Mouse (Mus musculus): ENCODE data around the gene Gm9944. TPM values are rescaled to one million over a fixed set of nuclear protein-coding genes. Genes with fewer than 3 reads are reported as not detected.

Gm9944 gene
- not detected in 2 replicates for polyA plus RNA-seq (2015; fragmentation: Nextera tagmentation; extraction: Ambion mirVana)

- no peaks in the 10 kb centered on the region for H3K36me3 ChIP-seq (ENCODE audit: control insufficient read depth, insufficient read depth)
- no peak for ATAC-seq
- H3K27ac ChIP-seq (ENCODE audit: low read depth, low read length): no peak within 1 kb of the TSS
- TF ChIP-seq CTCF (IDR thresholded peaks at IDR 0.05; ENCODE audit: low read depth): no peak
- no peaks in the 10 kb centered on the region for H3K4me1 ChIP-seq (replicated peaks; ENCODE audit: control insufficient read depth, insufficient read depth, low read length)
- no peak within 1 kb of the TSS for H3K9ac ChIP-seq (ENCODE audit: low read depth, low read length)
- H3K4me3 ChIP-seq (ENCODE audit: low read depth, low read length): no peak within 1 kb of the TSS
- 82% methylated on average over 2 of the region's 2 CpGs for WGBS
- H3K27me3 ChIP-seq (replicated peaks; ENCODE audit: control insufficient read depth, insufficient read depth, low read length): no peaks in the 10 kb centered on the region
- H3K4me2 ChIP-seq (replicated peaks; ENCODE audit: low read depth): no peak within 1 kb of the TSS
- H3K9me3 ChIP-seq (ENCODE audit: control insufficient read depth): no peaks in the 10 kb centered on the region
Observed at GRCm38 (mm10) chr4:144453217-144453616, at the start of gene Gm9944. TSS of gene Gm9944 (minus strand) at chr4:144453317.

GRCm38 (mm10) chr4:144493331-144493730 lies 40.2 kb upstream of the Gm9944 start:
- TF ChIP-seq CTCF (IDR thresholded peaks at IDR 0.05; ENCODE audit: low read depth): no peak
- ATAC-seq: no peak
- no peak overlapping the region for H3K4me2 ChIP-seq (replicated peaks; ENCODE audit: low read depth)
- H3K9ac ChIP-seq (ENCODE audit: low read depth, low read length): no peak overlapping the region
- no peaks in the 10 kb centered on the region for H3K4me1 ChIP-seq (replicated peaks; ENCODE audit: control insufficient read depth, insufficient read depth, low read length)
- H3K4me3 ChIP-seq (ENCODE audit: low read depth, low read length): no peak overlapping the region
- no peak overlapping the region for H3K27ac ChIP-seq (ENCODE audit: low read depth, low read length)
- H3K27me3 ChIP-seq (replicated peaks; ENCODE audit: control insufficient read depth, insufficient read depth, low read length): no peaks in the 10 kb centered on the region
- H3K9me3 ChIP-seq (ENCODE audit: control insufficient read depth): no peaks in the 10 kb centered on the region
- no peaks in the 10 kb centered on the region for H3K36me3 ChIP-seq (ENCODE audit: control insufficient read depth, insufficient read depth)

- TF ChIP-seq CTCF (IDR thresholded peaks at IDR 0.05; ENCODE audit: low read depth): no peak
- ATAC-seq: no peak
- 38% methylated on average over 1 of the region's 1 CpGs for WGBS
Observed at GRCm38 (mm10) chr4:144468091-144468490, 15.0 kb upstream of the Gm9944 start.

GRCm38 (mm10) chr4:144465206-144465605 lies 12.1 kb upstream of the Gm9944 start:
- WGBS: 72% methylated on average over 2 of the region's 2 CpGs
- H3K4me1 ChIP-seq (replicated peaks; ENCODE audit: control insufficient read depth, insufficient read depth, low read length): no peaks in the 10 kb centered on the region
- H3K9me3 ChIP-seq (ENCODE audit: control insufficient read depth): no peaks in the 10 kb centered on the region
- no peak for TF ChIP-seq CTCF (IDR thresholded peaks at IDR 0.05; ENCODE audit: low read depth)
- no peak for ATAC-seq
- H3K27ac ChIP-seq (ENCODE audit: low read depth, low read length): no peak overlapping the region
- H3K4me3 ChIP-seq (ENCODE audit: low read depth, low read length): no peak overlapping the region
- no peak overlapping the region for H3K4me2 ChIP-seq (replicated peaks; ENCODE audit: low read depth)
- H3K36me3 ChIP-seq (ENCODE audit: control insufficient read depth, insufficient read depth): no peaks in the 10 kb centered on the region
- no peak overlapping the region for H3K9ac ChIP-seq (ENCODE audit: low read depth, low read length)
- H3K27me3 ChIP-seq (replicated peaks; ENCODE audit: control insufficient read depth, insufficient read depth, low read length): no peaks in the 10 kb centered on the region

More at GRCm38 (mm10) chr4:144468091-144468490, 15.0 kb upstream of the Gm9944 start:
- no peak overlapping the region for H3K4me3 ChIP-seq (ENCODE audit: low read depth, low read length)
- no peak overlapping the region for H3K4me2 ChIP-seq (replicated peaks; ENCODE audit: low read depth)
- H3K27ac ChIP-seq (ENCODE audit: low read depth, low read length): no peak overlapping the region
- no peaks in the 10 kb centered on the region for H3K36me3 ChIP-seq (ENCODE audit: control insufficient read depth, insufficient read depth)
- H3K27me3 ChIP-seq (replicated peaks; ENCODE audit: control insufficient read depth, insufficient read depth, low read length): no peaks in the 10 kb centered on the region
- no peaks in the 10 kb centered on the region for H3K4me1 ChIP-seq (replicated peaks; ENCODE audit: control insufficient read depth, insufficient read depth, low read length)
- H3K9me3 ChIP-seq (ENCODE audit: control insufficient read depth): no peaks in the 10 kb centered on the region
- H3K9ac ChIP-seq (ENCODE audit: low read depth, low read length): no peak overlapping the region

- WGBS: 76% methylated on average over 3 of the region's 3 CpGs
- no peaks in the 10 kb centered on the region for H3K9me3 ChIP-seq (ENCODE audit: control insufficient read depth)
- H3K9ac ChIP-seq (ENCODE audit: low read depth, low read length): no peak within 1 kb of the TSS
- H3K4me2 ChIP-seq (replicated peaks; ENCODE audit: low read depth): no peak within 1 kb of the TSS
- no peaks in the 10 kb centered on the region for H3K27me3 ChIP-seq (replicated peaks; ENCODE audit: control insufficient read depth, insufficient read depth, low read length)
- no peaks in the 10 kb centered on the region for H3K36me3 ChIP-seq (ENCODE audit: control insufficient read depth, insufficient read depth)
- no peak within 1 kb of the TSS for H3K4me3 ChIP-seq (ENCODE audit: low read depth, low read length)
- no peak within 1 kb of the TSS for H3K27ac ChIP-seq (ENCODE audit: low read depth, low read length)
- no peaks in the 10 kb centered on the region for H3K4me1 ChIP-seq (replicated peaks; ENCODE audit: control insufficient read depth, insufficient read depth, low read length)
- TF ChIP-seq CTCF (IDR thresholded peaks at IDR 0.05; ENCODE audit: low read depth): no peak
- ATAC-seq: no peak
Observed at GRCm38 (mm10) chr4:144463656-144464055, 10.5 kb upstream of the Gm9944 start, which contains the start of gene Aadacl3. TSS of gene Aadacl3 (minus strand) at chr4:144463756.

GRCm38 (mm10) chr4:144448546-144448945 lies 4.6 kb downstream of the Gm9944 start:
- Histone ChIP-seq H3K27me3 (replicated peaks; ENCODE audit: control insufficient read depth, insufficient read depth, low read length) (no peaks in the 10 kb centered on the region), H3K4me2 (replicated peaks; ENCODE audit: low read depth) (no peak overlapping the region), H3K4me1 (replicated peaks; ENCODE audit: control insufficient read depth, insufficient read depth, low read length) (no peaks in the 10 kb centered on the region), H3K9me3 (ENCODE audit: control insufficient read depth) (no peaks in the 10 kb centered on the region), H3K36me3 (ENCODE audit: control insufficient read depth, insufficient read depth) (no peaks in the 10 kb centered on the region), H3K4me3 (ENCODE audit: low read depth, low read length) (no peak overlapping the region), H3K9ac (ENCODE audit: low read depth, low read length) (no peak overlapping the region), H3K27ac (ENCODE audit: low read depth, low read length) (no peak overlapping the region)
- TF ChIP-seq CTCF (IDR thresholded peaks at IDR 0.05; ENCODE audit: low read depth): no peak
- ATAC-seq: no peak
- 70% methylated on average over 2 of the region's 2 CpGs for WGBS

GRCm38 (mm10) chr4:144441582-144441981 lies 11.5 kb downstream of the Gm9944 start:
- no peaks in the 10 kb centered on the region for H3K36me3 ChIP-seq (ENCODE audit: control insufficient read depth, insufficient read depth)
- H3K9me3 ChIP-seq (ENCODE audit: control insufficient read depth): no peaks in the 10 kb centered on the region
- ATAC-seq: no peak
- H3K27me3 ChIP-seq (replicated peaks; ENCODE audit: control insufficient read depth, insufficient read depth, low read length): no peaks in the 10 kb centered on the region
- no peak overlapping the region for H3K27ac ChIP-seq (ENCODE audit: low read depth, low read length)
- no peak overlapping the region for H3K4me3 ChIP-seq (ENCODE audit: low read depth, low read length)
- no peaks in the 10 kb centered on the region for H3K4me1 ChIP-seq (replicated peaks; ENCODE audit: control insufficient read depth, insufficient read depth, low read length)
- TF ChIP-seq CTCF (IDR thresholded peaks at IDR 0.05; ENCODE audit: low read depth): no peak
- 64% methylated on average over 1 of the region's 1 CpGs for WGBS
- H3K9ac ChIP-seq (ENCODE audit: low read depth, low read length): no peak overlapping the region
- no peak overlapping the region for H3K4me2 ChIP-seq (replicated peaks; ENCODE audit: low read depth)

Measured in intestine, postnatal 0 days (tissue).